8 mouse cellular contexts compared by ENCODE assay signal in the genomic region with DNA sequence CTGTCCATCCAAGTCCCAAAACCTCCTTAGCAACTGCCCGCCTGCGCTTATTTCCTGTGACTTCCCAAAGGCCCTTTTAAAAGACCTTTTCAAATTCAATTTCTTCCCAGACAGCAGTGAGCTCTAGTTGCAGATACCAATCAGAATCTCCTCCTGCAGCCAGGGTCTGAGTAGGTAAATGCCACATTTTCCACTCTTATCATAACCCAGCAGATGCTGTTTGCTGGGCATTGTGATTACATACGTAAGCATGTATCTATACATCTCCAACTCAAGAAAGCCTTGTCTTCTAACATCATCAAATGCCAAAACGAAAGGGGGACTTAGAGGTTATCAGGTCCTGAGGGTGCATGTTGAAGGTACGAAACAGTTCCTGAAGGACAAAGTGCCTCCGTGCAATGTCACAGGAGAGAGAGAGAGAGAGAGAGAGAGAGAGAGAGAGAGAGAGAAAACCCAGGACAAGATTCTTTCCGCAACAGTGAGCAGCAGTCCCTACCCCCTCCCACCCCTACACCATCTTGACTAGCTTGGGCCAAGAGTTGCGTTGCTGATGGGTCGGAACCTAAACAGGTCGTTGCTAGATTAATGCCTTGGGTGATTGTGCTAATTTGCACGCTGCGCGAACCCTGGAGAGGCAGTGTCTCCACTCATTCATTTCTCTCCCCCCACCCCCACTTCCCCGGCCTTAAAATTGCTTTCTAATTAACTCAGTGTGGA. TPM values are rescaled to one million over a fixed set of nuclear protein-coding genes. Genes with fewer than 3 reads are reported as not detected.
DNase-seq lines count a peak whose midpoint lies in the region; ATAC-seq and TF ChIP-seq lines count a peak whose summit lies in the region.

No protein-coding gene starts in this region.

- no peak overlapping the region for H3K27ac ChIP-seq in kidney, embryonic 15.5 days
- H3K27ac ChIP-seq in bone marrow macrophage, adult 2 months (ENCODE audit: insufficient read depth, low read depth, low read length): no peak overlapping the region
- H3K27ac ChIP-seq in forebrain, embryonic 14.5 days (ENCODE audit: low read depth, low read length): no peak overlapping the region
- H3K27ac ChIP-seq in liver, embryonic 15.5 days (replicated peaks): no peak overlapping the region

- no peak for DNase-seq in kidney, postnatal 4 days
- DNase-seq in forebrain, embryonic 14.5 days (ENCODE audit: low spot score): peak; percentile 20
- DNase-seq in spleen, postnatal 14 days (ENCODE audit: low spot score in 2 of 2): no peak
- no peak for DNase-seq in left cerebral cortex, adult 11 months (ENCODE audit: low spot score)
- no peak for DNase-seq in spleen, postnatal 10 days (ENCODE audit: low spot score in 2 of 2)

- no peaks in the 10 kb centered on the region for H3K36me3 ChIP-seq in kidney, embryonic 15.5 days
- no peaks in the 10 kb centered on the region for H3K36me3 ChIP-seq in forebrain, embryonic 14.5 days (ENCODE audit: control insufficient read depth, insufficient read depth, low read length)
- H3K36me3 ChIP-seq in liver, embryonic 15.5 days (replicated peaks): no peaks in the 10 kb centered on the region

- no peak overlapping the region for H3K9ac ChIP-seq in kidney, embryonic 15.5 days
- H3K9ac ChIP-seq in forebrain, embryonic 14.5 days (ENCODE audit: low read length): peak overlapping the region; percentile 50
- no peak overlapping the region for H3K9ac ChIP-seq in liver, embryonic 15.5 days

- no peaks in the 10 kb centered on the region for H3K9me3 ChIP-seq in kidney, embryonic 15.5 days (replicated peaks)
- H3K9me3 ChIP-seq in forebrain, embryonic 14.5 days (replicated peaks; ENCODE audit: control insufficient read depth, low read length): no peaks in the 10 kb centered on the region
- no peaks in the 10 kb centered on the region for H3K9me3 ChIP-seq in liver, embryonic 15.5 days (replicated peaks)

- H3K4me3 ChIP-seq in kidney, embryonic 15.5 days (replicated peaks): peak overlapping the region; percentile 26
- H3K4me3 ChIP-seq in bone marrow macrophage, adult 2 months (ENCODE audit: insufficient read depth, low read length): peak overlapping the region; percentile 15; the same call in 1 of the 2 replicates
- peak overlapping the region; percentile 24 for H3K4me3 ChIP-seq in forebrain, embryonic 14.5 days (ENCODE audit: low read depth, low read length)
- H3K4me3 ChIP-seq in liver, embryonic 15.5 days (replicated peaks): 0 out of 2 replicates have a peak overlapping the region, but pooled peaks have one; percentile 4

- no peak for TF ChIP-seq CTCF in bone marrow macrophage, adult 2 months (IDR thresholded peaks at IDR 0.05; ENCODE audit: low read depth, low read length)

- 41% methylated on average over 14 of the region's 14 CpGs for WGBS in kidney, embryonic 15.5 days
- 33% methylated on average over 14 of the region's 14 CpGs for WGBS in forebrain, embryonic 14.5 days
- 33% methylated on average over 14 of the region's 14 CpGs for WGBS in liver, embryonic 15.5 days (ENCODE audit: insufficient replicate concordance)

- peak overlapping the region; percentile 58 for H3K4me2 ChIP-seq in kidney, embryonic 15.5 days
- peak overlapping the region; percentile 57 for H3K4me2 ChIP-seq in forebrain, embryonic 14.5 days (ENCODE audit: low read length)
- H3K4me2 ChIP-seq in liver, embryonic 15.5 days: peak overlapping the region; percentile 52

- H3K4me1 ChIP-seq in kidney, embryonic 15.5 days: peaks cover 10% of the 10 kb centered on the region; the same call in 1 of the 2 replicates
- H3K4me1 ChIP-seq in bone marrow macrophage, adult 2 months (ENCODE audit: control insufficient read depth, insufficient read depth, low read length): no peaks in the 10 kb centered on the region
- peaks cover 6% of the 10 kb centered on the region; the same call in 1 of the 2 replicates for H3K4me1 ChIP-seq in forebrain, embryonic 14.5 days (ENCODE audit: control insufficient read depth, insufficient read depth, low read length)
- H3K4me1 ChIP-seq in liver, embryonic 15.5 days (replicated peaks): peaks cover 6% of the 10 kb centered on the region; the same call in 1 of the 2 replicates

- ATAC-seq in kidney, embryonic 15.5 days (replicated peaks; ENCODE audit: low FRiP score): peak; percentile 52; the same call in 1 of the 2 replicates
- ATAC-seq in forebrain, embryonic 14.5 days: peak; percentile 71; the same call in 1 of the 2 replicates
- ATAC-seq in liver, embryonic 15.5 days (ENCODE audit: insufficient read depth): no peak

- H3K27me3 ChIP-seq in kidney, embryonic 15.5 days: no peaks in the 10 kb centered on the region; the same call in 1 of the 2 replicates
- 0 out of 2 replicates have a peak, but pooled peaks cover 3% of the 10 kb centered on the region for H3K27me3 ChIP-seq in forebrain, embryonic 14.5 days (replicated peaks; ENCODE audit: control insufficient read depth, insufficient read depth, low read length)
- no peaks in the 10 kb centered on the region; the same call in 1 of the 2 replicates for H3K27me3 ChIP-seq in liver, embryonic 15.5 days

- no peak for TF ChIP-seq POLR2A in bone marrow macrophage, adult 2 months (IDR thresholded peaks at IDR 0.05; ENCODE audit: borderline replicate concordance, low read depth, low read length)

RNA-seq across cellular contexts. Expression of a gene that starts 3.0 kb away (rescaled TPM):
- 58.6 and 58.7 TPM in 2 replicates for polyA plus RNA-seq in kidney, embryonic 15.5 days (2015; fragmentation: Nextera tagmentation; extraction: Ambion mirVana)
- 24.2 and 31.9 TPM in 2 replicates for polyA plus RNA-seq in bone marrow macrophage, adult 2 months (2012; ENCODE audit: insufficient read depth, insufficient read length, missing spikeins)
- 50.2 and 58.8 TPM in 2 replicates for polyA plus RNA-seq in forebrain, embryonic 14.5 days (2014; fragmentation: Nextera tagmentation; extraction: Ambion mirVana)
- 12.2 and 14.9 TPM in 2 replicates for polyA plus RNA-seq in liver, embryonic 15.5 days (2015; fragmentation: Nextera tagmentation; extraction: Ambion mirVana)

RNA-seq across cellular contexts. Expression of a gene that starts 3.1 kb away (rescaled TPM):
- polyA plus RNA-seq in kidney, embryonic 15.5 days (2015; fragmentation: Nextera tagmentation; extraction: Ambion mirVana): 0.05 and 0.06 TPM in 2 replicates
- not detected in 2 replicates for polyA plus RNA-seq in bone marrow macrophage, adult 2 months (2012; ENCODE audit: insufficient read depth, insufficient read length, missing spikeins)
- polyA plus RNA-seq in forebrain, embryonic 14.5 days (2014; fragmentation: Nextera tagmentation; extraction: Ambion mirVana): 0.07 and 0.13 TPM in 2 replicates
- 0.28 and 0.44 TPM in 2 replicates for polyA plus RNA-seq in liver, embryonic 15.5 days (2015; fragmentation: Nextera tagmentation; extraction: Ambion mirVana)

RNA-seq across cellular contexts. Expression of a gene that starts 25.9 kb away (rescaled TPM):
- 10.8 and 11.0 TPM in 2 replicates for polyA plus RNA-seq in kidney, embryonic 15.5 days (2015; fragmentation: Nextera tagmentation; extraction: Ambion mirVana)
- polyA plus RNA-seq in bone marrow macrophage, adult 2 months (2012; ENCODE audit: insufficient read depth, insufficient read length, missing spikeins): 11.0 and 11.5 TPM in 2 replicates
- 12.8 and 13.1 TPM in 2 replicates for polyA plus RNA-seq in forebrain, embryonic 14.5 days (2014; fragmentation: Nextera tagmentation; extraction: Ambion mirVana)
- polyA plus RNA-seq in liver, embryonic 15.5 days (2015; fragmentation: Nextera tagmentation; extraction: Ambion mirVana): 3.2 and 3.4 TPM in 2 replicates

RNA-seq across cellular contexts. Expression of a gene that starts 27.8 kb away (rescaled TPM):
- polyA plus RNA-seq in kidney, embryonic 15.5 days (2015; fragmentation: Nextera tagmentation; extraction: Ambion mirVana): 0.10 TPM in 1 of 2 replicates, not detected in the other
- not detected in 2 replicates for polyA plus RNA-seq in bone marrow macrophage, adult 2 months (2012; ENCODE audit: insufficient read depth, insufficient read length, missing spikeins)
- polyA plus RNA-seq in forebrain, embryonic 14.5 days (2014; fragmentation: Nextera tagmentation; extraction: Ambion mirVana): 0.14 TPM in 1 of 2 replicates, not detected in the other
- polyA plus RNA-seq in liver, embryonic 15.5 days (2015; fragmentation: Nextera tagmentation; extraction: Ambion mirVana): 0.56 and 0.62 TPM in 2 replicates
